Mouse (Mus musculus): ENCODE results near the gene Sh3pxd2b.

The Sh3pxd2b gene

DNA sequence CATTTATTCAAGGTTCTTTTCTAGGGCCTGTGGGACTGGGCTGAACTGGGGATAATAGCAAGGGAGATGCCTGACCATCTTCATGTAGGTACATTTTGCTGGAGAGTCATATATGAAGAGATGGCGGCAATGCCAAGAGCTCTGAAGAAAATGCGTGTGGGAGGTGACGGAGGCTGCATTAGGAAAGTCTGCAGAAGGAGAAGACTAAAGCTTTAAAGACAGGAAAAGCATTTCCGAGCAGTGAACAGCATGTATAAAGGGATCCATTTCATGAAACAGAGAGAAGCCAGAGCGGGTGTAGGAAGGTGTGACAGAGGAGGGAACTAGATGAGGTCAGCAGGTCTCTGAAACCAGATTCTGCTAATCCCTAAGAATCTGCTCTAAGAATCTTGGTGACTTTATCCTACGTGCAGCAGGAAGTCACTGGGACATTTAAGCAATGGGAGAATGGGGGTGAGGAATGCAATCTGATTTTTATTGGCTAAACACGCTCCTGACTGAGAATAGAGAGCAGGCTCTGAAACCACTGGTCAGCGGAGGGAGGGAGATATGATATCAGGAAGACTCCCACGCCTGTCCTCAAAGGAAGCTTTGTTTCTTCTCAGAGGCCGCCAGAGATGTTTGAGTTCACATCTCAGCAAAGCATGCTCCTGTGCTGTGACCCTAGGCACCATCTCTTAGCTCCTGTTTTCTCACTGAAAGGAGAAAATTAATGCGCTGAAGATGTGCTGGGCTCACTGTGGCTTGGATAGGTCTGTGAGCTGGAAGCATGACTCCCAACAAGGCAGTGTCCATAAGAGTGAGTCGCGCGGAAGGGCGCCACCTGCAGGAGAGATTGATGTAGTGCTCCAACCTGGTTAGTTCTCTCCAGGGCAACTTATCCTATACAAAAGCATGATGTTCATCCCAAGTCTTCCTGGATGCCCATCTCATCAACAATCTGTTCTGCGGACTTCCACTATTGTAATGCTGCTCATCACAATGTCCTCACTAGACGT is 6.8 kb upstream of the Sh3pxd2b start:
- no peak for DNase-seq (ENCODE audit: low spot score in 2 of 2)

DNA sequence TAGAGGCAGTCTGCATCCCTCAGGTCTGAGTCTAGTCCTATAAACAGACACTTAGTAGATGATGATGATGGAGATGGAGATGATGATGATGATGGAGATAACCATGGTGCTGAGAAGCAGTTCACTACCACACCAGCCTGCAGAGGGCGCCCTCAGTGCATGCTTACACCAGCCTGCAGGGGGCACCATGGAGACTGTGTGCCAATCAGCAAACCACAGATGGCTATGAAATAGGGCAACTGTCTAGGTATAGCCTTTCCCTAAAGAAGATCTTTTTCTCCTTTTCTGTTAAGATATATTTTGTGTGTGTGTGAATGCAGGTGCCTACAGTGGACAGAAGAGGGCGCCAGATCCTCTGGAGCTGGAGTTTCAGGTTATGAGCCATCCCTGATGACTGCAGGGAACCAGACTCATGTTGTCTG is 4.8 kb upstream of the Sh3pxd2b start:
- peak in 1 of 2 experiments; percentile 62 for DNase-seq (ENCODE audit: low spot score in 2 of 2)

GRCm38 (mm10) chr11:32343350-32343749 is 4.3 kb upstream of the Sh3pxd2b start:
- DNase-seq (ENCODE audit: low spot score in 2 of 2): no peak

DNA sequence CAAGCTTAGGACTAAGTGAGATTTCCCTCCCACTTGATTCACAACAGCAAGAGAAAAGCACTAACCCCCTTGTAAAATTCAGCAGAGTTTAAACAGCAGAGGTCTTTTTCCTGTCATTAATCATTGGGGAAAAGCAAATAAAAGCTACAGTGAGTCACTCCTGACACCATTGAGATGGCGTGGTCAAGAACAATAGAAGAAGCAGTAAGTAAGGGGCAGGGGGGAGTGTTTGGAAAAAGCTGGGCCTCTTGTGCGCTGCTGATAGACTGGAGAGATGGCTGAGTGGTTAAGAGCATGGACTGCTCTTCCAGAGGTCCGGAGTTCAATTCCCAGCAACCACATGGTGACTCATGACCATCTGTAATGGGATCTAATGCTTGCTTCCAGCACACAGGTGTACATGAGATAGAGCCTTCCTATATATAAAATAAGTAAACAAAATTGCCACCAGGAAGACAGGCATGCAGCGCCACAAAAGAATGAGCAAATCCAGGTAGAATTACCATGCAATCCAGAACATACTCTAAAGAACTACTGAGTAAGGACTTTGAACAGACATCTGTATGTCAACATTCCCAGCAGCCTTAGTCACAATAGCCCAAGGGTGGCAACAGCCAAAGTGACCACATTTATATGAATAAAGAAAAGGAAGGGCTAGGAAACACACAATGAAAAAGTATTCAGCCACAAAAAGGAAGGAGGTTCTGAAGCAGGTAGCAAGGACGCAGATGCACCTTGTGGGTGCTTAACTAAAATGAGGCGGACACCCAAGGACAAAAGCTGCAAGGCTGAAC is 1.9 kb upstream of the Sh3pxd2b start:
- no peak for DNase-seq (ENCODE audit: low spot score in 2 of 2)

DNA sequence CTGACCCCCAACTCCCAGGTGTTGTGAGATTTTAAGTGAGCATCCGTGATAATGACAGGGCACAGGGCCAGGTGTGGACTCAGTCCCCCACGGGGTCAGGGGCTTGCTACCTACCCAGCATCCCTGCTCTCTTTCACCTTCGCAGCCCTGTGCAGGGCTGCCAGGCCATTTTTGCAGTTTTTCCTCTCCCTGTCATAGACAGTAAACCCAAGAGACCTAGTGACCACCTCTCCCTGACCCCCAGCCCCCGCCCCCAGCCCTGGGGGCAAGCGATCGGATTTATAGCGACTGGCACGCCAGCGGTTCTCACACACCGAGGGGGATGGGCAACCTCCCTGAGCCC is 385 bp upstream of the Sh3pxd2b start:
- DNase-seq (ENCODE audit: low spot score in 2 of 2): no peak

- no peak for DNase-seq (ENCODE audit: low spot score in 2 of 2)
Observed at GRCm38 (mm10) chr11:32348433-32349283, 1.0 kb downstream of the Sh3pxd2b start.

- DNase-seq (ENCODE audit: low spot score in 2 of 2): no peak
Observed at GRCm38 (mm10) chr11:32349284-32349953, 1.8 kb downstream of the Sh3pxd2b start.

- DNase-seq (ENCODE audit: low spot score in 2 of 2): peak in 1 of 2 experiments; percentile 58
Observed at GRCm38 (mm10) chr11:32352946-32353345, 5.3 kb downstream of the Sh3pxd2b start.

DNA sequence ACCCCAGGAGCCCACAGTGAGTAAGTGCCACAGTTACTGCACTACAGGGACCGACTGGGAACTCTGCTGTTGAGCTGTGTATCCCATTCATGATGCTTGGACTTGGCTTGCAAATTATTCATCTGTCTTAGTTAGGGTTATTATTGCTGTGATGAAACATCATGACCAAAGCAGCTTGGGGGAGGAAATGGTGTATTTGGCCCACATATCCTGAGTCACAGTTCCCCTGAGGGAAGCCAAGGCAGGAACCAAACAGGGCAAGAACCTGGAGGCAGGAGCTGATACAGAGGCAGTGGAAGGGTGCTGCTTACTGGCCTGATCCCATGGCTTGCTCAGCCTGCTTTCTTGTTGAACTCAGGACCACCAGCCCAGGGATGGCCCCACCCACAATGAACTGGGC is 7.8 kb downstream of the Sh3pxd2b start:
- DNase-seq (ENCODE audit: low spot score in 2 of 2): no peak

- peak in 1 of 2 experiments; percentile 55 for DNase-seq (ENCODE audit: low spot score in 2 of 2)
Observed at GRCm38 (mm10) chr11:32357686-32358085, 10.1 kb downstream of the Sh3pxd2b start.

- DNase-seq (ENCODE audit: low spot score in 2 of 2): no peak
Observed at GRCm38 (mm10) chr11:32358399-32358798, 10.8 kb downstream of the Sh3pxd2b start.

DNA sequence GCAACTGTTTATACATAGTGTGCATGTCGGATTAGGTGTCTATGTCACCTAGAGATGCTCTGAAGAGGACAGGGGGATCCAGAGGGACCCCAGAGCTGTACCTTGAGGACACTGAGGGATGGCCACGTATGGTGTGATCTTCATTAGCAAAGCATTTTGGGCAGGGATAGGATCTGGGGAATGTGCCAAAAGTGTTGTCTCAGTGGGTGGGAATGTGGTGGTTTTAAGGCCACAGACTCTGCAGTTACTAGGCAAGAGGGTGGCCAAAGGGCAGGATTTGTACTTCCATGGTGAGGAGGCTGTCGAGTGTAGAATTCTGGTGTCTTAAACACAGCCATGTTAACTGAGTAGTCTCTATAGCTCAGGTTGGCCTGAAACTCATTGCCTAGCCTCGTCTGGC is 11.9 kb downstream of the Sh3pxd2b start:
- no peak for DNase-seq (ENCODE audit: low spot score in 2 of 2)

DNA sequence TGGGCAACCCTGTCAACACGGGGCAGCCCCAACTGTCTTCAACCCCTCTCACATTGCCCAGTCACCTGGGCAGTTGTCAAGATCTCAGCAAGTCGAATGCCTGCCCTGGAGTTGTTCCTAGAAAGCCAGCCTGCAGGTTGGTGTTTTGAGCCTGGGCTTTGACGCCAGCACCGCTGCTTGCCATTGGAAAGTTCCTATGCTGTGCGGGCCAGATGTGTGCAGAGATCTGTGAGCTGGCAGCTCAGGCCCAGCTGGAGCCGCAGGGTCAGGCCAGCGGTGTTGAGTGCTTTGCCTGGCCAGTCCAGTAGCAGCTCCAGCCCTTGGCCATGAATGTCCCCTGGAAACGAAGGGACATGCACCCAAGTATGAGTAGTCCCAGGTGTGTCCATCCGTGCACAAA is 14.2 kb downstream of the Sh3pxd2b start:
- DNase-seq (ENCODE audit: low spot score in 2 of 2): no peak

DNA sequence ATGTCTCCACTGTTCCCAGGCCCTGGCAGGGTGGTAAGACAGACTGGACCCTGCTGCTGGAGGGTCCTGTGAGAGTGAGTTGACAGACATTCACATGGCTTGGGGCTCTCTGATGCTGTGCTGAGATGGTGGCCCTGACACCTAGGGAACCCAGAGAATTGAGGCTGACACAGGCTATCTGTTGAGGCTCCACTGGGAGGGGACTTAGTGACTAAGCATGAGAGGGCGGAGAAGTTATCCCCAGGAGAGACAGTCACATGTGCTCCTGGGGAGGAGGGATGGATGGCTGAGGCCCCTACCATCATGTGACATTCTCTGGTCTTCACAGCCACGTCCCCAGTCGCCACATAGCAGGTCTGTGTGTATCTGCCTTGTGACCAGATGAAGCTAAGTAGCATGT is 15.6 kb downstream of the Sh3pxd2b start:
- DNase-seq (ENCODE audit: low spot score in 2 of 2): no peak

DNA sequence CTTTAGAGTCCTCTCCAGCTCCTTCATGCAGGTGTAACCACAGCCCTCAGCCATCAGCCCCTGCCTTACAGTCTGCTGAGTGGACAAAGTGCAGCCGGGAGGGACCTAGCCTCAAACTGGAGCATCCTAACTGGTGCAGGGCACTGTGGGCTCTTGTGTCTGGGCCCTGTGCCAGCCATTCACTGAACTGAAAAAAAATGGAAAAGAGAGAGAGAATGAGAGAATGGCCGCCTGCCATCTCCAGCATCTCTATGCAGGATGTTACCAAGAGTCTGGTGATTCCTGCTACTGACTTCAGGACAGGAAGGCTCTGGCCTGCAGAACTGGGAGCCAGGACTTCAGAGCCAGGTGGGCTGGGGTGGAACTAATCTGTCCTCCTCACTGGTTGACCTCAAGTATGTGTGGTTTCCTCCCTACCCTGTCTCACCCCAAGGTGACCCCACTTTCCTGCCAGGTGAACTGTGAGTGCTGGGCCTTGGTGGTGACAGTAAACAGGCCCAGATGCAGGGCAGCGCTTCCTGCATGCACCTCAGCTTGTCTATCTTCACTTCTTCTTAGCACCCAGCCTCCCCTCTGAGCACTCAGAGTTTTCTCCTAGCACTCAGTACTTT is 16.1 kb downstream of the Sh3pxd2b start:
- DNase-seq (ENCODE audit: low spot score in 2 of 2): peak; percentile 87 to 88

GRCm38 (mm10) chr11:32364375-32364774 is 16.8 kb downstream of the Sh3pxd2b start:
- peak in 1 of 2 experiments; percentile 23 for DNase-seq (ENCODE audit: low spot score in 2 of 2)

- no peak for DNase-seq (ENCODE audit: low spot score in 2 of 2)
Observed at GRCm38 (mm10) chr11:32365498-32365897, 17.9 kb downstream of the Sh3pxd2b start.

DNA sequence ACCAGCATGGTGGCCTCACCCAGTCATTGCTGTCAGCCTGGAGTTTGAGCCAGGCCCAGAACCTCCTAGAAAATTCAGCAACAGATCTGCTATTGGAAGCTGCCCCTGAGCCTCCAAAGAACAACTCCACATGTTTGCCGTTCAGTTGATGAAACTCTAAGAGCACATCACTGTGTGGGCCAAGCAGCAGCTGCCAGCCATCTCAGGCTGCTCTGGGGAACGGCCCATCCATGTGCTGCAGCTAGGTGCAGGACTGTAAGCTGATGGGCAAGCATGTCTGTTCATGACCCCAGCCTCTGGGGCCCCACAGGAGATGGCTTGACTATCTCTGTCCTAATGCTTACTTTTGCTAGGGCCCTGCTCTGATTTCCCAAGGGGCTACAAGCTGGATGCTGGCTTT is 19.4 kb downstream of the Sh3pxd2b start:
- no peak for DNase-seq (ENCODE audit: low spot score in 2 of 2)

DNA sequence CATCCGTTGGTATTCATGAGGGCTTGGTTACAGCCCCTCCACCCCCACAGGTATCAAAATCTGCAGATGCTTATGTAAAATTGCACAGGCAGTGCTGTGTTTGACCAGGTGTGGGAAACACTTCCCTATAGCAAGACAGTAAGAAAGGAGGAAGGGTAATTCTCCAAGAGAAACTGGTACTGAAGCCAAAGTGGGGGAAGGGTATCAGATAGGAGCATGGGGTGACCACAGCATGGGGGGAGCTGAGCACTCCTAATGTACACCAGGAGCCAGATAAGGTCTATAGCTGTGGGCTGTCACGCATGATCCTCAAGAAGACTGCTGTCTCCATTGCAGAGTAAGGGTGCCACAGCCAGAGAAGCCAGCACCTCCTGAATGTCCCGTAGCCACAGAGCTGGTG is 21.4 kb downstream of the Sh3pxd2b start:
- DNase-seq (ENCODE audit: low spot score in 2 of 2): no peak

- DNase-seq (ENCODE audit: low spot score in 2 of 2): no peak
Observed at GRCm38 (mm10) chr11:32370881-32371280, 23.3 kb downstream of the Sh3pxd2b start.

Measured in right cerebral cortex, postnatal 10 days (tissue).